Mouse (Mus musculus) adipocyte (in vitro differentiated cells): ENCODE measurements around the gene Rps24.
A peak's percentile ranks its signal among the peaks of the same experiment; 100 is the strongest.
"Not testable (repeated sequence)": the region's sequence is repeated elsewhere in the genome, so short reads cannot be mapped to it uniquely, and the experiment has no call there.

Experiments used
- DNase-seq: peaks from one replicate; pipeline ENCODE4 v3.0.0-alpha.2; 2016; ENCODE audit warnings: low spot score

The Rps24 gene

DNA sequence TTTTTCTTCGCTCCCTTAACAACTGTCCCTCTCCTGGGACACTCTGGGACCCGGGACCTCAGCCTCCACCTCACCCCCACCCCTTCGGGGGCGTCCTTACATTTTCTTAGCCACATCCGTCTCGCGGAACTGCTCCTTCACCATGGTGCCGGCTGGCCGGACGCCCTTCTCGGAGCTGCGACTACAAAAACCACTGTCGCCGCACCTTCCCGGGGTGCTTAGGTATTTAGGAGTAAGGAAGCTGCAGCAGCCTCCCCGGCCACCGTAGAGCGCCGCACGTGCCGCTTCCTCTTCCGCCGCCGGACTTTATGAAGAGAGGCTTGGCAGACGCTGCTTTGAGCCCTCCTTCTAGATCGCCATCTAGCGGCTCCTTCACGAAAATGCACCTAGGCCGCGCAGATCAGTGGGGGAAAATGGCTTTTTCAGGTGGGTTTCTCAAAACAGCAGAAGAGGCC is at the start of gene Rps24, which contains the start of gene Polr3a:
Gene Rps24 (plus strand): TSS at position 353 of the 455 bp plus-strand sequence.
Gene Polr3a (minus strand): TSS at position 286 of the 455 bp plus-strand sequence.
- DNase-seq = peak; percentile 80

DNA sequence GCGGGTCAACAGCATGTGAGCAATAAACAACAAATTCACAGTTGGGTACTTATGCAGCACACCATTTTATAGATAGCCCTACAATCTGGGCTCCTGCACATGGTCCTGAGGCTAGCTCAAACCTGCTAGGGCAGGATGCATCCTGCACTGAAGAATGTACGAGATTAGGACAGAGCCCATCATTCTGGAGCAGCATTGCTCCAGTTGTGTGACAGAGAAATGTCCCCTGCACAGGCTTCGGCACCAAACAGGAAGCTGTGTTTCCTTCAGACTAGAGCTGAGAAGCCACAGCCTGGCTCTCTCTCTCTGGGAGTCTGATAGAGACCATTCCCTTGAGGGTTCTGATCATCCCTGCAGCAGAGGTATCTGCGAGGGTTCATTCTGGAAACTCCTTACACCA is 43.4 kb upstream of the Rps24 start:
- DNase-seq = not testable (repeated sequence)

DNA sequence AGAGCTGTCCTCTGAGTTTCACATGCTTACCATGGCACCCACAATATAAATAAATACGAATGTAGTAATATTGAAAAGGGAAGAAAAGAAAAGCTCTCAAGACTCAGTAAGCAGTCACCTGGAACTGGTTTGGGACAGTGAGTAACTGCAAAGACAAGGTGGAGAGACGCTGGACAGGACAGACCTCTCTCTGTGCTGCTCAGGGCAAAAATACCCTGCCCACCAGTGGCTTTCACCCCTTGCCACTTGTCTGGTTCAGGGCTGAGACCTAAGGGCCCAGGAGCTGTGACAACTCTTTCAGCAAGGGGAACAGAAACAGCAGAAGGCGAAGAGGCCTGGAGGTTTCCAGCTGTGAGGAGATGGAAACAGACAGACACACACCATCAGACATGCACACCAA is 28.7 kb upstream of the Rps24 start:
- DNase-seq = no peak

DNA sequence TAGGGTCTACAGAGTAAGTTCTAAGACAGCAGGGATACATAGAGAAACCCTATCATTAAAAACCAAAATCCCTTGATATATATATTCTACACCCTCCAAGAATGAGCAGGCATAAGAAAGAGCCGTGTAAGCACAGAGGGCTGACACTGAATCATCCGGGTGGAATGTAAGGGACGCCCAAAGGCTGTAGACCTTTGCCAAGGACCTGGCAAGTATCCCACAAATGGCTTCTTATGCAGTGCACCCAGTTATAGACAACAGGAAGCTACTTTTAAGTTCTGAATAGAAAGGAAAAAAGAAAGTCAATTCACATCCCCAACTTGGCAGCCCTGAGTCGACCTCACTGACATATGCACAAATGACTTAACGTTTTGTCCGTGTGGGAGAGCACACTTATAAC is 18.1 kb upstream of the Rps24 start:
- peak; percentile 20 for DNase-seq

DNA sequence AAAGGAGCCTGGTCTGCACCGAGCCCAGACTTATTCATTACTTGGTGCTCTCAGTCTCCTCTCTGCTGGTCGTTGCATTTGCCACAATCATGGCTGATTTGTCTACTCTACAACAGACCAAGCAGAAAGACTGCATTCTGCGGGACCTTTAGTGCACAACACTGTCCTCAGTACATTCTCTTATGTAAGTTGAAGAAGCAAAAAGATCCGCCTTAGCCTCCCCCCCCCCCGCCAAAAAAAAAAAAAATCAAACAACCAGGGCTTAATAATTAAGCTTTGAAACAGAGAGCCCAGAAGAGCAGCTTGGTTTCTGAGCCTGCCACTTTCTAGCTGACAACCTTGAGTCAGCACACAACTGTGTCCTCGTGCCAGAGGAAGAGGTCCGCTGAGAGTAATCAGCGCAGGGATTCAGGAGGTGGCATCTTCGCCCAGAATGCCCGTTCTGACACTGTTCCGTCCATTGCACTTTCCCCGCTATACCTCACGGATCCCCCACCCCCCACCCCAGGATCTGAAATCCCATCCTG is 621 bp upstream of the Rps24 start:
- peak; percentile 17 for DNase-seq

DNA sequence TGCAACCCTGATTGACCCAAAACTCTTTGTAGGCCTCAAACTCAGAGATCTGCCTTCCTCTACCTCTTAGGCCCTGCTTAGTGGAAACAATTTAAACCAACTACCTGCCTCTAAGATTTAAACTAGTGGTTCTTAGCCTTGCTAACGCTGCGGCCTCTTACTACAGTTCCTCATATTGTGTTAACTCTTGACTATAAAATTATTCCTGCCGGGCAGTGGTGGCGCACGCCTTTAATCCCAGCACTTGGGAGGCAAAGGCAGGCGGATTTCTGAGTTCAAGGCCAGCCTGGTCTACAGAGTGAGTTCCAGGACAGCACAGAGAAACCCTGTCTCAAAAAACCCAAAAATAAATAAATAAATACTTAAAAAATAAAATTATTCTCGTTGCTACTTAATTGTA is 2.8 kb downstream of the Rps24 start:
- DNase-seq = not testable (repeated sequence)

DNA sequence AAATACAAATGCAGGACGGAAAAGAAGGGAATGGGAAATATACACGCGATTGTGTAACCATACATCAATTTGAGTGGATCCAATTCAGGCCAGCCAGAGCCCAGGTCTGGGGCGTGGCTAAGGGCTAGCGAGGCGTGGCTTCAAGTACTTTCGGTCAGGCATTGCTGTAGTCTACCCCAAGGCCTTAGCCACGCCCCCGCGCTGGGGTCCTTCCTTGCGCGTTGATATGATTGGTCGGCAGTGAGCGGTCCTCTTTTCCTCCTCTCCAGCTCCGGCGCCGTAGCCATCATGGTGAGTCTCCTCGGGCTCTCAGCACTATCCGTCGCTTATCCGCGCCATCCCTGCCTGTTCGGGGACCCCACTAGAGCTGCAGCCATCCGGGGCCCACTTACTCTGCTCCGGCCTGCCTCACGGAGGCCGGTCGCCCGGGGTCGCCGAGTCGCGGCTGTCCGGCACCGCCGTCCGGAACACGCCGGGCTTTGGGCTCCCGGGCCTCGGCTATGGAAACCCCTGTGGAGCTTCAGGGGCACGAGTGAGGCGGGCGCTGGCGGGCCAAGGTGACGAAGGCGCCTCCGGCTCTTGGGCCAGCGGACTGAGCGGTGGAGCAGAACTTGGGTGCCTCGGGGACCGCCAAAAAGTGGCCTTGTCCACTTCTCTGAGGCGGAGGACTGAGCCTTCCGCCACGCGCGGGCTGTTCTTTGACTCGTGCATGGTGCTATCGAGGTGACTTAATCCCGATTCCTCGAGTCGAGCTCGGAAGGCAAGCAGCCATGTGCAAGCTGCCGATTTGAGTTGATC is 3.7 kb downstream of the Rps24 start:
- peak; percentile 92 for DNase-seq

DNA sequence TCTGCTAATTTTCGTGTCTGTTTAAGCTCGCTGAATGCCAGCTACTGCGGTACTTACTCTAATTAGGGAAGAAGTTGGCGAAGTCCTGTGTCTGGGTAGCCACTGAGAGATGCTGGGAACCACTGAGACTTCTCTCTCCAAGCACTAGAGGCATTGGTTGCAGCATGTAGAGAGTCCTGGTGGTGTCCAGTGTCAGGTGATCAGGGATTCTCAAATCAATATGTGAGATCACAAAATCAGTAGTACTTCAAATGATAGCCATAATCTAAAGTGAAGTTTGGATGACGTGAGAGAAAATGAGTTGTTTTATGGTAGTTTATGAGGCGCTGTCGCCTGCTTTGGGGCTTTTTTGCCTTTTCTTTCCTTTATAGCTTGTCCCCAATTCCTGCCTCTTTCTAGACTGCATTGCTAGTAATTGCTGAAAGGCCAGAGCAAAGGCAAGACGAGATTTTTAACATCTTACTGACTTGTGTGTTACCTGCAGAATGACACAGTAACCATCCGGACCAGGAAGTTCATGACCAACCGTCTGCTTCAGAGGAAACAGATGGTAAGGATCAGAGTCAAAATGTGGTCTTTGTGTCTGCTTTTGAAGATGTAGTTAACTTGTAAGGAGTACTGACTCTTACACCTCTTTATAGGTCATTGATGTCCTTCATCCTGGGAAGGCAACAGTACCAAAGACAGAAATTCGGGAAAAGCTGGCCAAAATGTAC is 4.5 kb downstream of the Rps24 start:
- no peak for DNase-seq

DNA sequence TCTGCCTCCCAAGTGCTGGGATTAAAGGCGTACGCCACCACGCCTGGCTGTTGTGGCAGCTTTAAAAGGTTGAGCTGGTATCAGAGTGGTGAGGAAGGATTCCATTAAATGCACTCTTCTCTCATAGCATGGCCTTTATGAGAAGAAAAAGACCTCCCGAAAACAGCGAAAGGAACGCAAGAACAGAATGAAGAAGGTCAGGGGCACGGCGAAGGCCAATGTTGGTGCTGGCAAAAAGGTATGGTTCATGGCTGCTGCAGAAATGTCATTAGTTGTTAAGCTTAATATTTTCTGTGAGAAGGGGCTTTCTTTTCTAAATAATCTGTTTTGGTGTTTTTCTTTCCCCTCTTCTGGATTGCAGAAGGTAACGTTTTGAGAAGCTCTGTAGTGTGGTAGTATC is 6.3 kb downstream of the Rps24 start:
- no peak for DNase-seq

DNA sequence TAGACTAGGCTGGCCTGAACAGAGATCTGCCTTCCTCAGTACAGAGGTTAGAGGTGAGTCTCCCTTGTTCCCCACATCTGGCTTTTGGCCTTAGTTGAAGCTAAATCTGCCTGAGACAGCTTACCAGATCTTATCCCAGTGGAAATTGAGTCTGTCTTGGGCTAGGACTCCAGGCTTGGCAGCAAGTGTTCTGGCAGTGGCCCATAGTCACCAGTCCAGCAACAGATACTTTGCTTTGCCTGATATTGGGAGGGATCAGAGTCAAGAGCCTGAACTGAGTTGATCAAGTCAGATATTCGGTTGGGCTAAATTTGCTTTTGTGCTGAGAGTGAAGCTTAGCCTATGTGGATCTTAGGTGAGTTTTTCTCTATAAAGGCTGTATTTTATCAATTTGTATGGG is 9.6 kb downstream of the Rps24 start:
- DNase-seq = peak; percentile 51

DNA sequence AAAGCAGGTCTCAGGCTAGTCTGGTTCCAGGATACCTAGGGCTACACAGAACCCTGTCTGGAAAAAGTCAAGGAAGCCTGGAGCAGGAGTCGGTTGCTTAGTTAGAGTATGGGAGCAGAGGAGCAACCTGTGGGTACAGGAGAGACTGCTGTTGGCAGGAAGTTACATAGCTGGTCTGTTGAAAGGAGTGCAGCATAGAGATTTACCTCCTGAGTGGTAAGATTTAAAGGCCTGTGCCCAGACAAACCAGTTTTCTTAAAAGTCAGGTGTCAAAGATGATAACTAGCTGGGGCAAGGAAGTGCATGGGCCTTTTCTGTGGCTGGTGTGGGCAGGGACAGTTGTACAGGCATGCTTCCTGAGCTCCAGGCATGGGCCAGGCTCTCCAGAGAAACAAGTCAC is 10.5 kb downstream of the Rps24 start:
- no peak for DNase-seq

DNA sequence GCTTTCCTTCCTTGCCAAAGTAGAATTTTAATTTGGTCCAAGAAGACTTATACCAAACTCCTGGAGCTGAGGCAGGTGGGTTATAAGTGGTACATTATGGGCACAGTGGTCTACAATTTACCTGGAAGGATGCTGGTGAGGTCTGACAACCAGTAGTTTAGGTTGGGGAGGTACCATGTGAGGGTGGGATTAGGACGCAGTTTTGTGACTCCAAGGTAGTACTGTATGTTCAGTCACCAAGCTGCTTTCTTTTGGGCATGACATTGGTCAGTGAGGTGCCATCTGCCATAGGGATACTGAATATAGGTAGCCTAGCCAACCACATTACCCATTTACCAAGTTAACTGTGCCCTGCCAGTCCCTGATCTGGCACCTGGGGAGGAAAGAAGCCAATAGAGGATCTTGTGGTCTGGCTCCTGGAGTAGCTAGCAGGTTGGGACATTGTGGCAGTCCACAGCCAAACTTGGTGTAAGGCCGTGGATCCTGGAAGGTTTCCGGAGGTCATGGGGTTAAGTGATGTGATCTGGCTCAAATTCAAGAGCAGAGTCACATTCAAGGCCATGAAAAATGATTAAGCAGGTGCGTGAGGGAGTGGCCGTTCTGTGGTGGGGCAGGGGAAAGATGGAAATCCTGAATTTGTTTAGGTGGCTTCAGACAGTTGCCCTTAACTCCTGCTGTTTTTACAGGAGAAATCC is 11.8 kb downstream of the Rps24 start:
- no peak for DNase-seq

DNA sequence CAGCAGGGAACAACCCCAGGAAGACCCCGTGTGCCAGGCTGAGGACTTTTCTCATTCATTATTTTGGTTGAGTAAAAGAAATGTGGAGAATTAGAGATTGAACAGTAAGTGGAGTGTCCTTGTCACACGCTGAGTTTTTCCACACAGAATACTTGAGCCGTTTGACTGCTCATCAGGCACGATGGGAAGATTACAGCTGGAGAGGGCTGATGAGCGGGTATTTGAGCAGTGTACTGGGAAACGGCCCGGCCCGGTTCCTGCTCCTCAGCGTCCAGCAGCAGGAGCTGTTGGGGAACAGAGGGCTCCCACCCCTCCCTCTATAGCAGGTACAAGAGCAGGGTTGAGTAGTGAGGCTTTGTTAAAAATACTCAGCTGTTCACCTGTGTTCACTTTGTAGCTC is 12.6 kb downstream of the Rps24 start:
- no peak for DNase-seq

DNA sequence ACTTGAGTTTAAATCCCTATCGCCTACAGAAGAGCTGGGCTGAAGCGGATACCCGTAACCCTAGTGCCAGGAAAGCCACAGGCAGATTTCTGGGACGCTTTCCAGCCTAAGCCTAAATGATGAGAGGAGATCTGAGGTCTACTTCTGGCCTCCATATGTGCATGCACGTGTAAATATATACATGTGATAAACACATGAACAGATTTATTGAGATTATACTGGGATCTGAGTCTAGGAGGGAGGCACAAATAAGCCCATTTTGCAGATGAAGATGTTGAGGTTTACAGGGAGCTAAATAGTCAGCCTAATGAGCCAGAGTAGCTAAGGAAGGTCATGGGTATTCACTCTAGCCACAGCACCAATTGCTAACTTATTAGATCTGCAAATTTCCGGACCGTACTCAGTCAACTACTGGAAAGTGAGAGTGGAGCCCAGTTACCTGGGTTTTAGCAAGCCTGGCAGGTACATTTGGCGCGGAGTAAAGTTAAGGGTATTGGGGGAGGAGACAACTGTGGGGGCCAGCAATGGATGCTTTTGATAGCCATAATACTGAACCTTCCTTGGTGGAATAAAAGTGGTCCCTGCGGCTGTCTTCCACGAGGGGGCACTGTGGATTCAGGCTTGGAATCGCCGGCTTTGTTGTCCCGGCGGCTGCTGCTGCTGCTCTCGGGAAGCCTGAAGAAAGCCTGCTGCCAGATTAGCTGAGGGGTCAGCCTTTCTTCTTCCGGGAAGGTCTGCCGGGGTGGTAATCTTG is 13.3 kb downstream of the Rps24 start:
- DNase-seq = peak; percentile 77

DNA sequence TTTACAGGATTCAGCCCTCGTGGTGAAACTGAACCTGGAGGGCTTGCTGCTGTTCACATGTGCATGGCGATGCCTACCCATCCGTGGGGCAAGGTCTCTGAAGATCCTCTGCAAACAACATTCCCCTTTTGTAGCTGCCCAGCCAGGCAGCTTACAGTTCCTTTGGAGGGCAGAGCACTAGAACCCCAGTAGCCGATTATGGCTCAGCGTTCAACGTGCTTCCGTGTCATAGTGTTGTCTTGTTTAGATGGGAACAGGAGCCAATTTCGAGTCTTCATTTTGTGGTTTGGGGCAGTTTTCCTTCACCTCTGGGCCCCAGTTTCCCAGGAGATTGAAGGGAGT is 13.9 kb downstream of the Rps24 start:
- no peak for DNase-seq

DNA sequence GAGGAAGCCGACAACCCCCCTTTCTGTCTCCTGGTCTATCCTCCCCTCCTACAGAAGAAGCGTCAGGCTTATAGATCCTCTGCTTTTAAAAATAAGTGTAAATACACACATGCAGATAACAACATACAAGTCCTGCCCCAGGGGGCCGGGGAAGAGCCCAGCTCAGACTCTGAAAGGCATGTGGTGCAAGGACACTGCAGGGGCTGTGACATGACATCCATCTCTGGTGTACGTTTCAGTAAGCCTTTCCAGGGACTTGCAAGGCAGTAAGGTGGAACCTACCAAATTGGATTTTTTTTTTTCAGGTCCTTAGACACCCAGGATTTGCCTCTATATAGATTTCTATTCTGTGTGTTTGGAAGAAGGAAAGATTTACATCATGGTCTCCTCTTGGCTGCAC is 14.3 kb downstream of the Rps24 start:
- no peak for DNase-seq

DNA sequence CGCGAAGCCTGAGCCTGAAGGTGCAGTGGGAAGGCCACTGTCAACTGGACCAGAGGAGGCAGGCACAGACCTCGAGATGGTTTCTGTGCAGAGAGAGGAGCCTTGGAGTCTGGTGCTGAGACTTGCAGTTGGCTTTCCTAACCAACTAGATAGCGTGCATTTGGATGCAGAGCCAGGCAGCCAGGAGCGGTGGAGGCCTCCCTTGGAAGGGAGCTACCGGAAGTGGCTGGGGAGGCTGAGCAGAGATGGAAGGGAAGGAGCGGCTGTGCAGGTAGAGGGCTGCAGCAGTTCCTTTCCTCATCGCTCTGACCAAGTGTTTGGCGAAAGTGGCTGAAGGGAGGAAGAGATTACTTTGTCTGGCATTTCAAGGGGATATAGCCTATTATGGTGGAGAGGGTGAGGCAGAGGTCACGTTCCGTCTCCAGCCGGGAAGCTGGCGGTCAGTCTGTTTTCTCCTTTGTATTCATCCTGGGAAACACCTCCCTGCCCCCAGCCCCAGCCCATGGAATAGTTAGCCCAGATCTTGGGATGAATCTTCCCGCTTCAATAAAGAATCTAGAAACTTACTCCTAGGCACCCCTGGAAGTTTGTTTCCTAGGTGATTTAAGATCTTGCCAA is 20.6 kb downstream of the Rps24 start:
- DNase-seq = no peak

DNA sequence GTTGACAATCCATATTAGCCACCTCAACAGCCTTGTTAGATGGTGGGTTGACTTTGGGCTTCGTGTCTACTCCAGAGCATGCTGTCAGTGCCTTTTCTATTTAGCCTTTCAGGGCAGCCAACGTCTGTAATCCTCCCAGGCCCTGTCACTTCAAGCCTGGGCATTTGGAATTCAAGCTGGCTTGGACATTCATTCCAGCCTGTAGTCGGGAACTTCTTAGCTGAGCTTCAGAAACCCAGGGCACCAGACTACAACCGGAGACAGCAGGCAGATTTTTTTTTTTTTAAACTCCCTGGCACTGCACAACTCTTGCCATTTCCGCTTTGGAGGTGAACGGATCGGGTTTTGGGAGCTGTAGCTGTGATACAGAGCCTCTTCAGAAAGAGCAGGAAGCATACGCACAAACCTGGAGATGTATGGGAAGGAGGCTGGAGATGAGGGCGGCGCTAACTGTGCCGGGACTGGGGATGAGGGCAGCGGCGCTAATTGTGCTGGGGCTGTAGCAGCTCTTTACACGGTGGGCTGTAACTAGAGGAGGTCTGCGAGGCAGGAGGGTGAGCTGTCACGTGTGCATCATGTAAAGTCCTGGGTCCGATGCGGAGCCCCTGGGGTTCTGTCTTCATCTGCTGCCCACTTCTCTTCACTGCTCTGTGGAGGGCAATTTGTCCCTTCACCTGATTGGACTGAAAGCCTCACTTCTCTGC is 21.3 kb downstream of the Rps24 start:
- DNase-seq = no peak

DNA sequence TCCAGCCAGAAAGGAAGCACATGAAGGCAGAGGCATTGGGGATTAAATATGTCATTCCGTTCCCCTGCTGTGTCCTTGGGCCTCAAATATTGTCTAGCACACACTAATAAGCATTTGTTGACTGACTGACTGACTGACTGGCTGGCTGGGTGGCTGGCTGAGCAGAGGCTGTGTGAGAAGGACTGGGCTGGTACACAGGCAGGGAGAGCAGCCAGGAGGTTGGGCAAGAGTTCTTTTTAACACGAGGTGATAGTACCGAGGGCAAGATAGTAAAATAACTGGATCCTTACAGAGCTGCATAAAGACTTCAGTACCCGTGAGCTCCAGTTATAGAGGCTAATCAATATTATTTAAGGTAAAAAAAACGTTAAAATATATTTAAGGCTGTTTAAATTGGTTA is 22.6 kb downstream of the Rps24 start:
- DNase-seq = peak; percentile 45

DNA sequence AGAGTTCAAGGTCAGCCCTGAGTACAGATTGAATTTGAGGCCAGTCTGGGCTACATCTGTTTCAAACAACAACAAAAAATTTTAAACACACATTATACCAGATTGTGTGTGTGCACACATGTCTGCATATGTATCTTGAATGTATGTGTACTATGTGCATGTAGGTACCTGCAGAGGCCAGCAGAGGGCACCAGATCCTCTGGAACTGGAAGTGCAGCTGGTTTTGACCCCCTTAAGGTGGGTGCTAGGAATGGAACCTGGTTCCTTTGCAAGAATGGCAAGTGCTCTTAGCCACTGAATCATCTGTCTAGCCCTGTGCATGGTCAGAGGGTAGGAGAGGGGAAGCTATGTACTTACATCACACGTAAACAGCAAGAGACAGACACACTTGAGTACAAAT is 23.3 kb downstream of the Rps24 start:
- no peak for DNase-seq

DNA sequence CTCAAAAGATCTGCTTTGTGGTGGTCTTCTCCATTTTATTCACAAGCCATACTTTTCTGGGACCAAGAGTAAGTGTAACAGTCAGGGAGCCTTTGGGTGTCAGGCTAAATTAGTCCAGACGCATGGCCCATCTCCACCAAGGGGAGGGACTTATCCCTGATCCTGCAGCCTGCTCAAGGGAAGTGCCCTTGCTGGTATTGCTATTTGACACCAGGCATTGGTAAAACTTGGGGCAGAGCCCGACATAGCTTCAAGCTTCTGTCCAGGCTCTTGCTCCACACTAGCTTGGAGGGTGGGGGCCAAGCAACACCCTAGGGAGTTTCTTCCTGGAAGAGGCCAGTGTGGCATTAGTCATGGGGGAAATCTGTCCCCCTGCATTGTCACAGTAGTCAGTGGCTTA is 23.8 kb downstream of the Rps24 start:
- DNase-seq = peak; percentile 34
